Mouse (Mus musculus) spleen, postnatal 36 days (tissue): ENCODE data around the gene Plau.

Experiments
- DNase-seq, 2 experiments: peaks; one replicate each; pipeline ENCODE4 v3.0.0; 2022; ENCODE audit warnings: low spot score in 2 of 2, mixed read lengths in 1 of 2

The Plau gene

GRCm38 (mm10) chr14:20844671-20845576, 8.5 kb downstream of the Plau start:
- no peak for DNase-seq

- peak; percentile 68 to 77 for DNase-seq
These were observed 9.2 kb downstream of the Plau start for GRCm38 (mm10) chr14:20845577-20846088.

- peak in 1 of 2 experiments; percentile 21 for DNase-seq
These were observed 9.8 kb downstream of the Plau start for GRCm38 (mm10) chr14:20846214-20846613.

DNA sequence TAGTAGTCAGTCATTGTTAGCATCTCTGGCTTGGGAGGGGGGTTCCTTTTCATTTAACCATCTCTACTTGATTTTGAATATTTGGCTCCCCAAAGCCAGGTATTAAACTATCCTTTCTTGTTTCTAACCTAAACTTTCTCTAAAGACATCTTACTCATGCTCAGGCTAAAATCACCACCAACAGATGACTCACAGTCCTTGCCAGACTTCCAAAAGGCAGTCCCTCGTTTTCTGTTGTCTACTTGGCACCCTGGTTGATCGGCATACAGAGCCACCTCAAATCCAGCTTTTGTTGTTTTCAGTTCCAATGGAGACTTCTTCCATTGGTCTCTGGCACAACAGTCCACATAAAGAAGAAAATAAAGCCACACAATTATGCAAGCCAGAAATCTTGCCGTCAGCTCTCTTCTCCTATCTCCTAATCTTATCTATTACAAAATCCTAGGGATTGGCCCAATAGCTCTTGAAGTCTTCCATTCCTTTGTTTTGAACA, 11.2 kb downstream of the Plau start:
- DNase-seq: no peak

- no peak for DNase-seq
These were observed 13.3 kb downstream of the Plau start for GRCm38 (mm10) chr14:20849753-20850152.

DNA sequence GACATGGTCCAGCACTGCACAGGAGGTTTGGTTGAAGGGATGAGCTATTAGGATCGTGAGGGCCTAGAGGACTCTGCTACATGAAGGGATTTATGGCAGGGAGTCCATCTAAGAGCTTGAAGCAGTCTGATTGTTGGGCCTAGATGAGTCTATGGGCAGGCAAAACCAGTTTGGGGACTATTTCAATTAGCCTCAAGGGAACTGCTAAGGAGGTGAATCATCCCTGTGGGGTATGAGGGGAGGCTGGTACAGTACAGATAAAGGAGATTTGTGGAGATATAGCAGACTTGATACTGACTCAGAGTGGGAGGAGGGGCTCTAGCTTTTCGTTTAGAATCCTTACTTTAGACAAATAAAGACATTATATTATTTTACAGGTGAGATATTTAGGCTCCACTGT, 14.0 kb downstream of the Plau start:
- DNase-seq: no peak

GRCm38 (mm10) chr14:20851776-20852175, 15.3 kb downstream of the Plau start:
- no peak for DNase-seq

DNA sequence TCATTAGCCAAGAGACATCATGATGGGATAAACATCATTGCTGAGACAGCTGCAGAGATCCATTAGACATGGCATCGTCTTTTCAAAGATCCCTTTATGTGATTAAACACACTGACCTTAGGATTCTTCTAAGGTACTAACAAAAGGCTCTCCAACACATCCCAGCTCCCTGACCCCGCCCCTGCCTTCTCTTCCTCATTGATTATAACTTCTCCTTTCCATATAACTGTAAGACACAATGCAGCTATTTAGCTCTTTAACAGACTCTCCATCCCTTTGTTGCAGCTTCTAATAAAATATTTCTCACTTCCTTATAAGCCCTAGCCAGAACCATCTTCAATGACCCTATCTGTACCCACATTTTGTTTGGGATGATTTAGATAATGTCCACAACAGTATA, 24.7 kb downstream of the Plau start:
- peak in 1 of 2 experiments; percentile 20 for DNase-seq

- DNase-seq: no peak
These were observed 25.1 kb downstream of the Plau start for GRCm38 (mm10) chr14:20861559-20861958.

DNA sequence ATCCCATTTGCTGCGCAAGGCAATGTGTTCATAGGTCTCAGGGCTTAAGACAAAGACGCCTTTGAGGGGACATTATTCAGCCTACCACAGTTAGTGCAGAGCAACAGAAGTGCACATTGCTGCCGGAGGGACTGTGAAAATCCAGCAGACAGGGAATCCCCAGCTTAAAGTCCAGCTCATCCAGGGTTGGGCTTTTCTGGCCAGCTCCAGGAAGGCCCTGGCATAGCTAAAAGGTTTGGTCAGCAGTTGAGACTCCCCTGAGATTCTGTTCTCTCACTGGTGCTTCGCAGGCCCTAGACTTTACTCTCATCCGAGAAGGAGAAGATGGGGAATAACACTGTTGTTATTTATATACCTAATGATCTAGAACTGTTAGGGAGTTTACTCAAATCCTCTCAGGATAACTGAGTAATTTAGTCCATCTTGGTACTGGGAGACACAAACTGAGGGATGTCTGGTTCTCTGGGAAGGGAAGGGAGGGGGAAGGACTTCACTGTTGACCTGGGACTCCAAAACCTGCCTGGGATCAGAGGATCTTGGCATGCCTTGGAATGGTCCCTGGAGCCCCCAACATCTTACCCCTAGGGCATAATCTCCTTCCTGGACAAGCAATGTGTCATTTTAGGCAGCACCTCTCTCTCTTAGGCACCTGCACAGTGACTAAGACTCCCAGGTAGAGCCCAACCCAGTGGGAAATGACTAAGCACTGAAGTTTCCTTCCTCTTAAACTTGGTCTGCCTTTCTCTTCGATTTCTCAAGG, 27.0 kb downstream of the Plau start:
- DNase-seq: no peak

GRCm38 (mm10) chr14:20864192-20864591, 27.7 kb downstream of the Plau start:
- no peak for DNase-seq

DNA sequence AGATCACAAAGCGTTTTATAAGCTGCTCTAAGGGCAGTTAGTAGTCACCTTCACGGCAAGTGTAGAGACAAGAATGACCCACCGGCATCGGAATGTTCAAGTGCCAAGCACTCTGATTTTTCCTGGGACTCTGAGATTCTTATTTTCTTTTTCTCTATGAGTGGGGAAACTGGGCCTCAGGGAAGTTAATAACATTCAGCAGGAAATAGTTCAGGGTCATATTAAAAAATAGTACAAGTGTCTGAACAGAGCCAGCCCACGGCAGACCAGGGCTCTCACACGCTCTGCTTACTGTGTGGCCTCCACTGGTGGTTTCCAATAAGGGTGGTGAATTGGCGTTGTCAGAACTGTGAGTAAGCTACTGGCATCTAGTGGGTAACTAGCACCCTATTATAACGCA, 29.1 kb downstream of the Plau start:
- DNase-seq: no peak

DNA sequence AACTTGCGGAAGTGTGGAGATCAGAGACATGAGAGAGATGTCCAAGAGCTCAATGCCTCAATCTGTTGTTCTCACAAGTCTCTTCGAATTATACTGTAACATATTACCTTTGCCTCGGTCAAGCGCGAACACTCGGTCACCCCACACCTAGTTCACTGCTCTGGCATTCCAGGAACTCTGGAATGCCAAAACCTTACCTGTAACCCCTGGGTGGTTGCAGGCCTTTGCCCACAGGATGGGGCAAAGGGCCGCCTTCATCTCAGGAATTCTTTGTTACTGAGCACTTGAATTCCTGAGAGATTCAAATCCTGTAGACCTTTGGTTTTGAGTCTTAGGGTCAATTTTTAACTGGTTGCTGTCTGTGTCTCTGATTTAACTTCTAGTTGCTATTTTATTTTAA, 29.9 kb downstream of the Plau start:
- DNase-seq: no peak

DNA sequence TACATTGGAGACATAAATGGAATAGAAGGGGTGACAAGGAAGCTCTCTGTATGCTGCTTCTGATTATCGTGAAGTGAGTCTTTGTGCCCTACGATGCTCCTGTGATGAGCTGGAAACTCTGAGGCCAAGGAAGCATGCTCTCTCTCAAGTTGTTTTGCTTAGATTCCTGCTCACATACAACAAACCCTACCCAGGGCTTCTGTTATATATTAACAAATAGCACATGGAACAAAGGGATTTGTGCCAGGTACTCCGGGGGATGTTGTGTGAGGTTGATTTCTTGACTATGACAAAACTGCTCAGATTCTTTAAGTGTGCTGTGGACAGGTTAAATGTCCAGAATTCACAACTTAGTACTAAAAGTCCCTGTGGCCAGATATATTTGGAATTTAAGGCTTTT, 33.6 kb downstream of the Plau start:
- no peak for DNase-seq

- no peak for DNase-seq
These were observed 35.0 kb downstream of the Plau start for GRCm38 (mm10) chr14:20871495-20871894.

DNA sequence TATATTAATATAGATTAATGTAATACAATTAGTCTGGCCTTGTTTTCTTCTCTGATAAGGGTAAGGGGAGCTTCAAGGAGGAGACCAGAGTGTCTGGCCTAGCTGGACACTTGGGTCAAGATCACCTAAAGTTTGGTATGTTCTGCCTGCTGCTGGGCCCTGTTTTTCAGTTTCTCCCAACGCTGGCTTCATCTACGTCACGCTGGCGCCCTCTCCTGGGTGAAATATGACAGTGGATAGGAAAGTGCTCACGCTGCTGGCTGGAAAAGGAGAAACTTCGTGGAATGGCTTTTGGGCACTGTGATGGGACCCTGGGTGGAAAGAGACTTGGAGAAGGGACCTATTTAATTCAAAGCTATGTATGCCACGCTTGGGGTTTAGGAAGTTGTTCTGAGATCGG, 36.8 kb downstream of the Plau start:
- peak; percentile 67 to 73 for DNase-seq

DNA sequence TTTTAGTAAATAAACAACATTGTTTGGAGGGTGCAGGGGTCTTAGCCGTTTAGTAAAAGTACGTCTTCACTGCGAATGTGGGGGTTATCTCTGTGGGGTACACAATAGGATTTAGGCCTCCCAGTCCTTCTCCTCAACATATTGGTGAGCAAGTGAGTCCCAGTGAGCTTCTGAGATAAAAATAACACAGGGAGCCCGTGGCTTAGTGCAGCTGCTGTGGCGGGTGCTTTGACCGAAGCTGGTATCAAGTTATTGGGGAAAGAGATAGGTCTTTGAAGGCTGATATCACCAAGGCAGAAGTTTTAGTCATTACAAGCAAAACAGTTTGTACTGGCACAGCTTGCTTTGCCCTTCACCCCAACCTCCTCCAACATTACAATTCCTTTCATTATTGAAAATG, 37.5 kb downstream of the Plau start:
- DNase-seq: no peak

- DNase-seq: no peak
These were observed 48.2 kb downstream of the Plau start for GRCm38 (mm10) chr14:20884691-20885090.

- DNase-seq: peak; percentile 77 to 84
These were observed 48.8 kb downstream of the Plau start for GRCm38 (mm10) chr14:20885091-20885888.

DNA sequence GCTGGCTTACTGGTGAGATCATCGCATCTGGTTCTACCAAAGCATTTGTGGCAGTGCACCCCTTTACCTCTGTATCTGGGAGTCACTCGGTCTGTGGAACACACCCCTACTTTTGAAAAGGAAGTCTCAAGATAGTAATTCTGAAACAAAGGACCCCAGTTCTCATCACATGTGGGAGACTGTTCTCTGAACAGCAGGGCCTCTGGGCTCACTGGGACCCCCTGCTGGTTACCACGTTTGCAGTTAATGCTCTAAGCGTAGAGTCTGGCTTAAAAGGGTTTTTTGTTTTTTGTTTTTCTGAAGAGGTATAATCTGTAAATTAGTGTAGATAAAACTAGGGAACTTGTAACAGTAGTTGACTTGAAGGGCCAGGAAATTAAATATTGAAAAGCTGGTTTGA, 49.8 kb downstream of the Plau start:
- peak; percentile 62 to 72 for DNase-seq

- DNase-seq: no peak
These were observed 51.2 kb downstream of the Plau start for GRCm38 (mm10) chr14:20887541-20888085.
